Mouse (Mus musculus): ENCODE results near the gene Itga11.
"Not testable (repeated sequence)": the region's sequence is repeated elsewhere in the genome, so short reads cannot be mapped to it uniquely, and the experiment has no call there.

Gene Itga11

DNA sequence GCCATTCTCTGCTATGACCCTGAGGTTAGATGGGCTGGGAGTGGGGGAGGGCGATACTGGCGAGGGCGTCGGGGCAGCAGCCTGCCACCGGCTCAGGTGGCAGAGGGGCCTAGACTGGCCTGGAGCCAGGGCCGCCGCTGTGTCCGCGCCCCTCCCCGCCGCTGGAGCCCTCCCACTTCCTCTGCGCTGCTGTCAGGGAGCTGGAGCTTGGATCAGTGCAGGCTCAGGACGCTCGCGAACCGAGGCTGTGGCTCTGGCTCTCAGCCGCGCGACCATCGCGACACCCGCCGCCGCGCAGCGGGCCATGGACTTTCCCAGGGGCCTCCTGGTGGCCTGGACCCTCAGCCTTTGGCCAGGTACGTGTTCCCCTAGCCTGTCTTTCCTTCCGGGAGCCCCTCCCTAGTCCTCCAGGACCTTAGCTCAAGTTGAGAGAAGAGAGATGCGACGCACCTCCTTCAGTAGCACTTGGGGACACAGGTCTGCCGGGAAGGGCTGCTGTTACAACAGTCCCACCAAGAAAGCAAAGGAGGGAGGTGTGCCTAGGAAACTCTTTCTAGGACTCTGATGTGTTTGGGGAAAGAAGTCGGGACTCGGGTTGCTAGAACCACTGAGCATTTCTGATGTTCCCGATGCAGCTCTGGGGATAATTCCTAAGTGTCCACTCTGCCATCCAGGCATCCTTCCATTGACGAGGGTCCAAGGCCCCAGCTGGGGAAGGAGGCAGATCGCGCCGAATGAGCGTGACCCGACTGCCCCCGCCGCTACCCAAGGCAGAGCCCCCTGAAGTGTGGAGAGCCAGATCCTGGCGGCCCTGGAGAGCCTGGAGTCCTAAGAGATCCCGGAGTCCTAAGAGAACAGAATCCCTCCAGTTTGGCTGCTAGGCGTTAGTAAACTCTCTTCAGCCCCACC is at the start of gene Itga11:
TSS of gene Itga11 (plus strand) at position 186 of the 909 bp plus-strand sequence.
- DNase-seq (ENCODE audit: low spot score): peak; percentile 76

DNA sequence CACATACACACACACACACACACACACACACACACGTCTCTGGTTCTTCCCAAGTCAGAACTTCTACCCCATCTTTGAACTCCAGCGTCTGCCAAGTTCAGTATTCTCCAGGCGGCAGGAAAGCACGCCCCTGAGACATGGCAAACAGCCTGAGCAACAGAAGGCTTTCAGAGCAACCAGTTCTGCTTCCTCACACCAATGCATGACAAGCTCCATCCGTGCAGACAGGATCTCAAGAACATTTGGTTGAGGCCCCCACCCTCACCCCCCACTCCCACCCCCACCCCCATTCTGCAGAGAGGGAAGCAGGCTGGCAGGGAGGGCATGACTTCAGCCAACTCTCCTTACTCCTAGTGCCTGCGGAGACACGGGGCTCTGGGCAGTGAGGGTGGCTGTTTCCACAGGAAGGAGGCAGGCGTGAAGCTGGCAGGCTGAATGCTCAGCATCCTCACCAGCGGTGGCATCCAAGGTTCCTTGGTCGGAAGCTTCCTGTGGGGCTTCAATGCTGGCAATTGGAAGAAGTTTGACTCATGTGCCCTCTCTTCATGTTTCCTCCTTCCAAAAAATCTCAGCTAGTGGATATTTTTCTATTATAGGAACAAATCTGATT is 46.9 kb upstream of the Itga11 start:
- no peak for DNase-seq (ENCODE audit: low spot score)

DNA sequence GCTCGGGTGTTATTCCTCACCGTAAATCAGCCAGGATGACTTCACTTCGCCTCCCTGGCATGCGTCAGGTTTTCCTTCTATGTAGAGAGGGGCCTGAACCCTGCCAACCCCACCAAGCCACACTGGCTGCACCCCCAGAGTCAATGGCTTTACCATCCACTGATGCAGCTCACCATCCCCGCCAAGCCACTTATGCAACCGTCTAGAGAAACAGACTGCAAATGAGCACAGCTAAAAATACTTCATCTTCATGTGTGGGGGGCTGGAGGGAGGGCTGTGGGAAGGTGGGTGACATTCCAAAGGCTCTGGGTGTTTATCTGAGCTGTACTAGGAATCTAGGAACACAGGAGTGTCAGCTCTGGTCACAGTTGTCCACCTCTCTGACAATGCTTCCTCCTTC is 45.2 kb upstream of the Itga11 start:
- no peak for DNase-seq (ENCODE audit: low spot score)

DNA sequence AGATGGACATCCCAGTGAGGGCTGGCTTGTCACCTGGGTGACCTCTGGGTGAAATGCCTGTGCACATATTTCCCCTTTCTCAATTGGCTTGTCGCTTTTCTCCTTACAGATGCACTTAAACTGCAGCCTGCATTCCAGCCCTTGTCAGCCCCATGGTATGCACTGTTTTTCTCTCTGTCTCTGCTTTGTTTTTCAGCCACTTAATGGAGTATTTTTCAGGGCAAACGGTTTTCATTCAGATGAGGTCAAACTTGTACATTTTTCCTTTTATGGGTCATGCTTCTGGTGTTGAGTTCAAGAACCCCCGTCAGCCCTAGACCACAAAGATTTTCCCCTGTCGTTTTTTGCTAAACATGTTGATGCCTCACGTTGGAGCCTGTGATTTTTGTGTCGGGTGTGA is 39.6 kb upstream of the Itga11 start:
- no peak for DNase-seq (ENCODE audit: low spot score)

DNA sequence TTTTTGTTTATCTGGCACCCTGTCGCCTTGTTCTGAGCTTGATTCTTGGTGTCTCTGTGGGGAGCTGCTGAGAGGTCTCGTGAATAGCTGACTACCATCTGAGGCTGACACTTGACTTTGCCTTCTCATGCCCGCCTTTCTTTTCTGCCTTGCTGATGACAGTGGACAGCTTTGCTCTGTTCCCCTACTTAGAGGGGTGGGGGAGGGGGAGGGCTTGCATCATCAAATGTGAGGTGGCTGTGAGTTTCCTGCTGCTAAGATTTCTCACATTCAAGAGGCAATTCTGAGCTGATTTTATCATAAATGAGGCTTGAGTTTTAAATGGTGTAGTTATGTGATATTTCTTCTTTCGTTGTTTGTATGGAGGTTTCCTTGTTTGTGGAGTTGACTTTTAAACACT is 37.9 kb upstream of the Itga11 start:
- no peak for DNase-seq (ENCODE audit: low spot score)

DNA sequence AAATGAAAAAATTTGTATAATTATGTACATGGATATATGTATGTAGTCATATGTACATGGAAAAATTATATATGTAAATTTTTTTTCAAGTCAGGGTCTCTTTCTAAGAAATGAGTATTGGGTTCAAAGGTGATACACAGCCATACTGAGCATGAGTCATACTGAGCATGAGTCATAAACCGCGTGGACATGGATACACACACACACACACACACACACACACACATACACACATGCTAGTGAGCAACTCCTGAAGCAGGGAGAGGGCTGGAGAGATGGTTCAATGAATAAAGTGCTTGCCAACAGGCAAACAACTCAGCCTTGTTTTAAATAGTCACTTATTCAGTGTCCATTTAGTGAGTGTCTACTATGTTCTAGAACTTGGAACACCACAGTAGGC is 37.4 kb upstream of the Itga11 start:
- no peak for DNase-seq (ENCODE audit: low spot score)

DNA sequence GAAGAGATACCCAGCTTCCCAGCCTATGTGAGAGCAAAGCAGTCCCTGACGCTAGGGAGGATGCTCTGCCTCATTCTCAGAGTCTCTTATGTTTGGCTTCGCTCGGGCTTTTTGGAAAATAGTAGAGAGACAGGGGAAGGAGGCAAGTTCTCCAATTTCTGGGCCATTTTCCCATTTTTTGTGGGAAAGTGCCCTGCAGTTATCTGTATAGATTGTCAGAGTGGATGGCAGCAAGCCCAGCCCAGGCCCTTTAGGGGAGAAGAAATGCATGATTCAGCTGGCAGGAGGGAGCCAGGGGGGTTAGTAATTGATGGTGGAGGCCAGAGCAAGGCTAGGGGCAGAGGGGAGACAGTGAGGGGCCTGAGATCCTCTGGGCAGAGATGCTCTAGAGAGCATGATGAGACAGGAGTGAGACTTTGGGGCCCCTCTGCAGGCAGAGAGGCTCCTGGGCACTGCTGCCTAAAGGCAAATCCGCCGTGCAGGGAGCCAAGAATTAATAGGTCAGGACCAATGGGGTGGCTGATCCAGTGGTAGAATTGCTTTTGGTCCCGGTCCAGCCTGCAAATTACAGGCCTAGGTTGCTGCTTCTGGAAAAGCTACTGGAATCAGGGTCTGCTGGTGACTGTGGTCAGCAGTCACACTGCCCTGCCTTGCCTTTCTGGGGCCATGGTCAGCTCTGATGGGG is 31.8 kb upstream of the Itga11 start:
- no peak for DNase-seq (ENCODE audit: low spot score)

DNA sequence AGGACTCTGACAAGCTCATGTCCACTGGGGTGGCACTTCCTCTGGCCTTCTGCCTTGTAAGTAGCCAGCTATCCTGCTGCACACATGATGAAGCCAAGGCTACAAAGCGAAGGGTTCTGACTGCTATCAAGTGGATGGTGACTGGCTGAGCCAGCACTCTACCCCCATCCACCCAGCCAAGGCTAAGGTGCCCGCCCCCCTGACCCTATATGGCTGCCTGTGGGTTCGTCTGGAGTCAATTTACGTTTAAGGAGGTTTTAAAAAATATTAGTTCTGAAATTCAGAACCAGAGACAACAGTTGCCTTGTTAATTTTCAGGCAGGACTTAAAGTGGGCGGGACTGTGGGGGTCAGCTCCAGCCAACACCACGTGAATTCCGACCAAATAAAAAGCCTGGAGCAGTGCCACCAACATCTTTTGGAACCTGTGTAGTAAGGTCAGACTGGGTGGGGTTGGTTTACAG is 30.9 kb upstream of the Itga11 start:
- DNase-seq (ENCODE audit: low spot score): no peak

DNA sequence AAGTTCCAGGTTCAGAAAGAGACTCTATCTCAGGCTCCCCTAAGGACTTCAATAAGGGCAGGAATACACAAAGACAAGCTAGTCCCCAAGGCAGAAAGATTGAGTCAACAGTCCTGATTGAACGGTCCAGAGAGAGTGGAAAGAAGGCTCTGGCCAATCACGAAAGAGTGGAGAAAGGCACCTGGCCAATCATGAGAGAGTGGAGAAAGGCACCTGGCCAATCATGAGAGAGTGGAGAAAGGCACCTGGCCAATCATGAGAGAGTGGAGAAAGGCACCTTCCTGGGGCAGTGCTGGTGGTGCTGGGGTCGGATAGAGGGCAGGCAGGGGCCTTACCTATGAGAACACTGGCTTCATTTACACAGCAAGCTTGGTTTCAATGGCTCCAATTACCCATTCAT is 28.2 kb upstream of the Itga11 start:
- DNase-seq (ENCODE audit: low spot score): no peak

DNA sequence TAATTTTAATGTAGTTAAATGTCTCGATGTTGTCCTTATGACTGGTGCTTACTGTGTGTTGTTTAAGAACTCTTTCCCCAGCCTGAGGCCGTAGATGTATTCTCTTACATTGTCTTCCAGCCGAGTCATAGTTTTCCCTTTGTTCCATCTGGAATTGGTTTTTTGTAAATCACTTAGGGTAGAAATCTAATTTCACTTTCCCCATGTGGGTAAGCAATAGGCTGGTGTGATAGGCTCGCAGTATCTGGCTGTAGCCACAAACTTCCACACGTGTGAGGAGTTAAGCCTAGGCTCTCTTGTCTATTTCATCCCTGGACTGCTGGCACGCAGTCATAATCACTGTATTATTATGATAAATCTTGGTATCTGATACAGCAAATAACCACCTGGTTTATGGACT is 26.9 kb upstream of the Itga11 start:
- DNase-seq (ENCODE audit: low spot score): no peak

DNA sequence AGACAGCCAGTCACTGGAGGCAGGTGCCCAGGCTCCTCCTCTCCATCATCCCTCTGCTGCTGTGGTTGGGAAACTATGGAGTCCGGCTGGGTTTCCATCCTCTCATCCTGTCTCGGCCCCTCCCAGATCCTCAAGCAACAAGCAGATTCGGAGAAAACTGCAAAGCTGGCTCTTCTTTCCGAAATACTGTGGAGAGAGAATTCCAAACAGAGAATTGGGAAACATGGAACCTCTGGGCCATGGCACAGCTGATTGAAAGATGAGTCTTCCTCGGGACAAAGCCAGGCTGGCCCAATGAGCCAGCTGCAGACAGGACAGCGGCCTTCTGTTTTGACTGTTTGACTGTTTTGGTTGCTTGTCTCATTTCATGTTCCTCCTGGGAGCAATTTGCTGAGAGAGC is 23.3 kb upstream of the Itga11 start:
- DNase-seq (ENCODE audit: low spot score): no peak

DNA sequence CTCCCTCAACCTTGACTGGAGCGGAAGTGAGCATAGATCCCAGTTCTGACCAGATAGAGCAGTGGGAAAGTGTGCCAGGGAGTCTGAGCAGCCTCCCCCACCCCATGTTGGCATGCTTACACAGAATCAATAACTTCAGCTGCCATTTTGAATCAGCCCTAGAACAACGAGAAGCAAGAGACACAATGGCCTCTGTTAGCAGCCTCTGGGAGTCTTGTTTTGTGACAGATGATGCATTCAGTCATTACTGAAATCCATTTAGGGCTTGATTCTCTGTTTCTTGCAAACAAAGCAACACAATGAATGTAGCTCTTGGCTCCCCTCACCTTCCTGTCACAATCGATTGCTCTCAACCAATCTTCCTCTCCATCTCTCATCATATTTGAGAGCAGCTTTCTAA is 19.6 kb upstream of the Itga11 start:
- no peak for DNase-seq (ENCODE audit: low spot score)

DNA sequence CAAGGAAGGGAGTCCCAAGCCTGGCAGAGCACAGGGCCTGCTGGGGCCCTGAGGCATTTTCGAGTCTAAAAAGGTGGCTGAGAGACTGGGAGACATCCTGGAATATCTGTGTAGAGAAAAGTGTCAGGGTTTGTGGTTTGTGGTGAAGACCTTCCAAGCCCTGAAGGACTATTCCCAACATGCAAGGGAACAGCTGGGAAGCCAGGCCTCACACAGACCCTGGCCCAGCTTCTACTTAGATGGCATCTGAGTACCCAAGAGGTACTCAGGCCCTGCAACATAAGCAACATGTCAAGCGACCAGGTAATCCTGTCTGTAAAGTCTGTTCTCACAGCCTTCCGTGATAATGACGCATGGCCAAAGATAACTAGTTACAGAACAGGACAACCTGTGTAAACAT is 18.6 kb upstream of the Itga11 start:
- DNase-seq (ENCODE audit: low spot score): no peak

DNA sequence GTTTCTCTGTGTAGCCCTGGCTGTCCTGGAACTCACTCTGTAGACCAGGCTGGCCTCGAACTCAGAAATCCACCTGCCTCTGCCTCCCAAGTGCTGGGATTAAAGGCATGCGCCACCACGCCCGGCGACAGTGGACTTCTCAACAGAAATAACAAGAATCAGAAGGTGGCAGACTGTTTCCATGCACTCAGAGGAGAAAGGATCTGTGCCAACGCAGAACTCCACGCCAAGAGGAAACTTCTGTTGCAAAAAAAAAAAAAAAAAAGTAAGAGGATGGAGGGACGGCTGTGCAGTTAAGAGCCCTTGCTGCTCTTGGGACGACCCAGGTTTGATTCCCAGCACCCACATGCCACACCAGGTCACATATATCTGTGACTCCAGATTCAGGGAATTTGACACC is 16.7 kb upstream of the Itga11 start:
- not testable (repeated sequence) for DNase-seq (ENCODE audit: low spot score)

DNA sequence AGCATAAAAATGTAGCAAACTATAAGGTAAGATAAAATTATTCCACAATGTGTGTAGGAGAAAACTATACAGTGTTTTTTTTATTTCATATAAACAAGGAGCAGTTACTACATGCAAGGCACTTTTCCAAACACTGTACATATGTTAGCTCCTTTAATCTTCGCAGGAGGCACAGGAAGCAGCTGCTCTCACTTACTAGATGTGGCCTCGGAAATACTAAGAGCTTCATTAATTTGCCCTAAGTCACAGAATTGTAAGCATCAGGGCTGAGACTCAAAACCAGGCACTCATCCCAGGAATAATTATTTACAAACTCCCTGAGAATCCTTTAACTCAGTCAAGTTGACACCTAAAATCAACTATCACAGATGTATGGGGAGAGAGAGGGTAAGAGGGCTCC is 14.2 kb upstream of the Itga11 start:
- DNase-seq (ENCODE audit: low spot score): no peak

DNA sequence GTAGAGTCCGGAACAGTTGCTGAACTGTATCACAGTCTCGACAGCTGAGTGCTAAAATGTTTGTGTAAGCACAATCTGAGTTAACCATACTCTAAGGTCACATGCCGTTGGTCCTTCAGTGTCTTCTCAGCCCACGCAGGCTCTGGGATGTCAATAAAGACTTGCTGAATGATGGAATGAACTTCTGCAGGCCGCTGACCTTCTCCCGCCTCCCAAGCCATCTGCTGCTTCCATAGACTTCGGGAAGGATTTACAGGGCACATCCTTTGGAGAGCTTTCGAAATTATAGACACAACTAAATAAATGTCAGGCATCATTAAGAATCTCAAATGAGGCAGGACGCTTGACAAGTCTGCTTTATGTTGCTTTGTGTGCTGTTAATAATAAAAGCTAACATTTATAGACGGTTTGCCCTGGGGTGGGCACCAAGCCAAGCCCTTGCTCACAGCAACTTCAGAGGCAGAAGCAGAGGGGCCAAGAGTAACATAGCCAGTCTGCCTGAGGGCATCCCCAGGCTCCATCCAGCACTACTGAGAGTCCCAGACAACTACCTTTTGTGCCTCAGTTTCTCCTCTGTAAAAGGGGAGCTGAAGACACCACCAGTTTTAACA is 13.4 kb upstream of the Itga11 start:
- DNase-seq (ENCODE audit: low spot score): peak; percentile 28

DNA sequence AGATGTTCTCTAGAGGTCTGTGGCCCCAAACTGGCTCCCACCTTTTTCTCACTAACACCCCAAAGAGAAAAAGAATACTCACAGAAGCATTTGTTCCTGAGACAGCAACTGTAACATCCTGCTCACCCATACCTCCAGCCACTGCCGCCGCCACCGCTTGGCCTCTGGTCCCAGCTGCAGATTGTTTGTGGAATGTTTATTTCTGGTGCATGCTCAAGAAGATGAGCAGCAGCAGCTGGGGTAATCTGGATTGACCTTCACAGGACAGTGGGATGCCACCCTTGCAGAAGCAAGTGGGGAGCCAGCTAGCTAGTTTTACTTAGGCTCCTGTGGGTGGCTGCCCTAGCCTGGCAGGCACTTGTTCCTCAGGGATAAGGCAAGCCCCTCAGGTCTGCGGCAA is 11.7 kb upstream of the Itga11 start:
- DNase-seq (ENCODE audit: low spot score): no peak

DNA sequence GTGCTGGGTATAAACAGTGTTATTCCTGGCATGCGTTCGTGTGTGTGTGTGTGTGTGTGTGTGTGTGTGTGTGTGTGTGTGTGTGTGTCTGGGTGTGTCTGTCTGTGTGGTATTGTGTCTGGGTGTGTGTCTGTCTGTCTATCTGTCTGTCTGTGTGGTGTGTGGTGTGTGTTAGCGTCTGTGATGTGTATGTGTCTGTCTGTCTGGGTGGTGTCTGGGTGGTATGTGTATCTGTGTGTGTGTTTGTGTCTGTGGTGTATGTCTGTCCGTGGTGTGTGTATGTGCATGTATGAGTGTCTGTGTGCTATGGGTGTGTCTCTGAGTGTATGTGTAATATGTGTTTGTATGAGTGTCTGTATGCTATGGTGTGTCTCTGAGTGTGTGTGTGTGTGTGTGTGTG is 9.1 kb upstream of the Itga11 start:
- DNase-seq (ENCODE audit: low spot score): no peak

DNA sequence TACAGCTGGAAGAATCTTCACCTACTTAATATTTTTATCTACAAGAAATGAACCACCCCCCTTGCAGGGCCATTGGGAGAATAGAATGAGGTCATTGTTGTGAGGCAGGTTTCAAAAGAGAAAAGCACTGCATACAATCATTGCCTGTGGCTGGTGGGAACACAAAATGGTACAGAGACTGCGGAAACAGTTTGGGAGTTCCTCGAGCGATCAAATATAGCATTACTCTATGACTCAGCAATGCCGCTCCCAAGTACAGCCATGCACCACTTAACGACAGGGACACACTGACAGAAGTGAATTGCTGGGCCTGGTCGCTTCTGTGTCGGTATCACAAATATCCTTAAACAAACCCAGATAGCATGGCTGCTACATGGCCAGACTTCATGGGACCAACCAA is 4.4 kb upstream of the Itga11 start:
- no peak for DNase-seq (ENCODE audit: low spot score)

DNA sequence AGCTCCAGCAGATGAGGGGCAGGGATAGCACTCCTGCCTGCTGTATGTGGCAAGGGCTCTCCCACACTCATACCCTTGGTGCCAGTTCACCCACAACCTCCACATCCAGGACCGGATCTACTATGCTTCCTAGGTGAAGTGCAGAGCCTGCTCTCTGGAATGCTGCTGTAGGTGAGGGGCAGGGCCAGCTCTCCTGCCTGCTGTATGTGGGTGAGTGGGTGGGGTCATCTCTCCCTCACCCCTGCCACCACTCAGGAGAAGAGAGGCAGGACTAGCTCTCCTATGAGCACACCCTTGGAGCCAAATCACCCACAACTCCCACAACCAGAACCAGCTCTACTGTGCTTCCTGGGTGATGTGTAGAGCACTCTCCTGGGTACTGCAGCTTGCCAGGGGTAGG is 2.5 kb upstream of the Itga11 start:
- DNase-seq (ENCODE audit: low spot score): no peak

DNA sequence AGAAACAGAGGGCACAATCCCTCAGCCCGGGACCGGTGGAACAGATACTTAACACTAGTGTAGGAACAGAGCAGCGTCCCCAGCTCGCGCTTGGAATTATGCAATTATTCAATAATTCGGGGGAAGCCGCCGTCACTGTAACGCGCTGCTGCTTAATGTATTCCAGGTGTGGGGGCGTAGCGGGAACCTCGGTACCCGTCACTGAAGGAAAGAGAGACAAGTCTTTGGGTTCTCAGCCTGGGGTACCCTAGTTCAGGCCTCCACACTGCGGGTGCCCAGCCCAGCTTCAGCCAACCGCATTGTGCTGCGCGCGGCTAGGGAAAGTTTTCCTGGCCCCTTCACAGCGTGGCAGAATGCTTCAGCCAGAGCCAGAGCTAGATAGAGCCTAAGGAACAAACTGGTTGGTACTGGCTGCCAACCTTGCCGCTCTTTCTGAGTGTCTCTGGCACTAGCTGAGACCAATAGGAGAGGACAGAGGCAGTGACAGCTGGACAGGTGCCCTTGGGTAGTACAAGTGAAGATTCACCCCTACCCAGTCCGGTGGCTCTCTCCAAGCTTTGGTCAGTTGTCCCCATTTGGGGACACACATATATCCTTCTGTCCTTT is 1.0 kb downstream of the Itga11 start:
- no peak for DNase-seq (ENCODE audit: low spot score)

DNA sequence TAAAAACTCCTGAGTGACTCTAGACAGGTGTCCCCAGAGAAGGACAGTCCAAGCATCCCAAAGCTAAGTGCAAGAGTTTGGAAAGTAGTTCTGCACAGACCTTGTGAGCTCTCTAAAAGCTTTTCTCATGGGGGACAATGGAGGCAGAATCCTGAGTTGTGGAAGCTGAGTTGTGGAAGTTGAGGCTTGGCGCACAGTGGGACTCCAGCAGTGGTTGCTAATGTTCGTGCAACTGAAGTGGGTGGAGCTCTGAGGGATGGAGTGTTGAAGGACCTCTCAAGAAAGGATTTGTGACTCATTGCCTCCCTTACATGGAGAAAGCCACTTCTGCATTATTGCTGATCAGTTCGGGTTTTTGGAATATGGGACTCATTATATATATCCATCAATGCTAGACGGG is 1.8 kb downstream of the Itga11 start:
- DNase-seq (ENCODE audit: low spot score): no peak

All from embryo, embryonic 10 days (tissue).